Mouse (Mus musculus) kidney, embryonic 15.5 days (tissue): ENCODE results near the gene Ispd. TPM values are rescaled to one million over a fixed set of nuclear protein-coding genes. Genes with fewer than 3 reads are reported as not detected.

Source experiments
- ATAC-seq: fragments of 200-750 bp; cut with Nextera tagmentation; replicated peaks from 2 replicates; pipeline ENCODE4 v1.8.0; 2017; ENCODE audit warnings: moderate TSS enrichment; ENCODE audit not compliant: low FRiP score
- H3K27ac ChIP-seq: fragments of 300-500 bp; sonication (generic); 2 replicates; pipeline ENCODE4 v1.5.1; 2015; ENCODE audit warnings: mild to moderate bottlenecking, inconsistent platforms
- H3K27me3 ChIP-seq: fragments of 300-500 bp; sonication (generic); 2 replicates; pipeline ENCODE4 v1.6.1; 2015; ENCODE audit warnings: inconsistent platforms
- H3K36me3 ChIP-seq: fragments of 300-500 bp; sonication (generic); 2 replicates; pipeline ENCODE4 v1.6.1; 2015; ENCODE audit warnings: inconsistent platforms
- H3K4me1 ChIP-seq: fragments of 300-500 bp; sonication (generic); 2 replicates; pipeline ENCODE4 v1.6.1; 2015; ENCODE audit warnings: inconsistent platforms
- H3K4me2 ChIP-seq: fragments of 300-500 bp; sonication (generic); 2 replicates; pipeline ENCODE4 v1.6.1; 2015; ENCODE audit warnings: moderate library complexity, mild to moderate bottlenecking, inconsistent platforms
- H3K4me3 ChIP-seq: fragments of 300-500 bp; sonication (generic); replicated peaks from 2 replicates; pipeline ENCODE4 v1.5.1; 2015; ENCODE audit warnings: mild to moderate bottlenecking, inconsistent platforms
- H3K9ac ChIP-seq: fragments of 300-500 bp; sonication (generic); 2 replicates; pipeline ENCODE4 v1.6.1; 2015; ENCODE audit warnings: mild to moderate bottlenecking, inconsistent platforms
- H3K9me3 ChIP-seq: fragments of 300-500 bp; sonication (generic); replicated peaks from 2 replicates; pipeline ENCODE4 v1.6.1; 2016; ENCODE audit warnings: inconsistent platforms
- WGBS: fragments of 180-500 bp; shearing (Covaris S2); methylation state at CpG from one replicate; pipeline ENCODE4 v1.1.7; 2015; ENCODE audit warnings: mixed read lengths; 5-methylcytosine and 5-hydroxymethylcytosine counted together
- polyA plus RNA-seq: library from polyadenylated mRNA; unstranded; fragments of >200 nt; fragmentation: Nextera tagmentation; extraction: Ambion mirVana; gene quantifications from 2 replicates; pipeline ENCODE4 v1.2.1, GENCODE M21; 2015

The Ispd gene
- polyA plus RNA-seq, 1 experiment from 2014 or later, result 15.2 TPM

- WGBS, result 51% methylated on average over 4 of the region's 4 CpGs
- Histone ChIP-seq H3K9ac (no peak overlapping the region), H3K4me1 (no peaks in the 10 kb centered on the region), H3K4me3 (no peak overlapping the region), H3K36me3 (no peaks in the 10 kb centered on the region), H3K4me2 (no peak overlapping the region), H3K27me3 (no peaks in the 10 kb centered on the region), H3K9me3 (no peaks in the 10 kb centered on the region), H3K27ac (no peak overlapping the region)
- ATAC-seq, result peak; percentile 85
Observed at GRCm38 (mm10) chr12:36531421-36532072, 150.3 kb downstream of the Ispd start.

GRCm38 (mm10) chr12:36532525-36532924 is 151.3 kb downstream of the Ispd start:
- Histone ChIP-seq H3K27me3 (no peaks in the 10 kb centered on the region), H3K9ac (no peak overlapping the region), H3K4me1 (no peaks in the 10 kb centered on the region), H3K9me3 (no peaks in the 10 kb centered on the region), H3K4me2 (no peak overlapping the region), H3K4me3 (no peak overlapping the region), H3K36me3 (no peaks in the 10 kb centered on the region), H3K27ac (no peak overlapping the region)
- WGBS, result 68% methylated on average over 3 of the region's 3 CpGs
- ATAC-seq, result no peak

GRCm38 (mm10) chr12:36533160-36533900 is 152.1 kb downstream of the Ispd start:
- no peaks in the 10 kb centered on the region for H3K36me3 ChIP-seq
- H3K27me3 ChIP-seq, result no peaks in the 10 kb centered on the region
- ATAC-seq, result peak; percentile 13; the same call in 1 of the 2 replicates
- peak overlapping the region; percentile 76 for H3K27ac ChIP-seq
- H3K4me3 ChIP-seq, result no peak overlapping the region
- WGBS, result 83% methylated on average over 2 of the region's 2 CpGs
- no peaks in the 10 kb centered on the region for H3K4me1 ChIP-seq
- H3K9ac ChIP-seq, result no peak overlapping the region
- no peak overlapping the region for H3K4me2 ChIP-seq
- no peaks in the 10 kb centered on the region for H3K9me3 ChIP-seq

- no peaks in the 10 kb centered on the region for H3K27me3 ChIP-seq
- 84% methylated on average over 5 of the region's 5 CpGs for WGBS
- H3K36me3 ChIP-seq, result no peaks in the 10 kb centered on the region
- no peaks in the 10 kb centered on the region for H3K9me3 ChIP-seq
- H3K4me3 ChIP-seq, result no peak overlapping the region
- ATAC-seq, result no peak
- no peaks in the 10 kb centered on the region for H3K4me1 ChIP-seq
- no peak overlapping the region for H3K9ac ChIP-seq
- H3K27ac ChIP-seq, result no peak overlapping the region
- no peak overlapping the region for H3K4me2 ChIP-seq
Observed at GRCm38 (mm10) chr12:36534589-36534988, 153.3 kb downstream of the Ispd start.

- Histone ChIP-seq H3K27ac (no peak overlapping the region), H3K4me3 (no peak overlapping the region), H3K9ac (no peak overlapping the region), H3K4me2 (no peak overlapping the region), H3K36me3 (no peaks in the 10 kb centered on the region), H3K4me1 (no peaks in the 10 kb centered on the region), H3K9me3 (no peaks in the 10 kb centered on the region), H3K27me3 (no peaks in the 10 kb centered on the region)
- peak; percentile 66; the same call in 1 of the 2 replicates for ATAC-seq
Observed at GRCm38 (mm10) chr12:36545318-36545717, 164.1 kb downstream of the Ispd start.

GRCm38 (mm10) chr12:36549474-36549873 is 168.2 kb downstream of the Ispd start:
- Histone ChIP-seq H3K4me1 (no peaks in the 10 kb centered on the region), H3K9ac (no peak overlapping the region), H3K4me2 (no peak overlapping the region), H3K27me3 (no peaks in the 10 kb centered on the region), H3K4me3 (no peak overlapping the region), H3K36me3 (no peaks in the 10 kb centered on the region), H3K9me3 (no peaks in the 10 kb centered on the region), H3K27ac (no peak overlapping the region)
- 92% methylated on average over 9 of the region's 9 CpGs for WGBS
- ATAC-seq, result no peak

- 100% methylated on average over 1 of the region's 1 CpGs for WGBS
- Histone ChIP-seq H3K9ac (no peak overlapping the region), H3K4me1 (no peaks in the 10 kb centered on the region), H3K4me2 (no peak overlapping the region), H3K4me3 (no peak overlapping the region), H3K27me3 (no peaks in the 10 kb centered on the region), H3K9me3 (no peaks in the 10 kb centered on the region), H3K27ac (no peak overlapping the region), H3K36me3 (no peaks in the 10 kb centered on the region)
- ATAC-seq, result no peak
Observed at GRCm38 (mm10) chr12:36554697-36555096, 173.4 kb downstream of the Ispd start.

DNA sequence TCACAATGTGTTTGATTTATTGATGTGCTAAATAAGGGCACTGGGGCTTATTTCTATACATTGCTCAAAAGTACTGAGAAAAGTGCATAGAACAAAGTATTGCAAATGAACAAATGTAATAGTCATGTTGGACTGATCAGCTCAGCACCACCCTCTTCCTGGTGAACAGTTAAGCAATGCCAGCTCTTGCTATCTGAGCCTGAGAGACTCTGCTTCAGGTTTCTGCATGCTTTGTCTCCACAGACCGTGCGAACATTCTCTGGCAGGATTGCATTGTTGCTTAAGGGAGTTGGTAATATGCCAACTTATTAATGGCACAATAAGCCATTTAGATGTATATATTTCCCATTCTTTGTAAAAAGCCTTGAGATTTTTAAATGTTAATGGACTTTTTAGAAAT is 182.9 kb downstream of the Ispd start:
- no peak for ATAC-seq
- H3K36me3 ChIP-seq, result no peaks in the 10 kb centered on the region
- H3K9me3 ChIP-seq, result no peaks in the 10 kb centered on the region
- H3K4me1 ChIP-seq, result no peaks in the 10 kb centered on the region
- H3K9ac ChIP-seq, result no peak overlapping the region
- 66% methylated on average over 2 of the region's 2 CpGs for WGBS
- H3K4me2 ChIP-seq, result no peak overlapping the region
- no peak overlapping the region for H3K4me3 ChIP-seq
- no peaks in the 10 kb centered on the region for H3K27me3 ChIP-seq
- H3K27ac ChIP-seq, result no peak overlapping the region

GRCm38 (mm10) chr12:36566974-36567373 is 185.7 kb downstream of the Ispd start:
- 82% methylated on average over 1 of the region's 1 CpGs for WGBS

DNA sequence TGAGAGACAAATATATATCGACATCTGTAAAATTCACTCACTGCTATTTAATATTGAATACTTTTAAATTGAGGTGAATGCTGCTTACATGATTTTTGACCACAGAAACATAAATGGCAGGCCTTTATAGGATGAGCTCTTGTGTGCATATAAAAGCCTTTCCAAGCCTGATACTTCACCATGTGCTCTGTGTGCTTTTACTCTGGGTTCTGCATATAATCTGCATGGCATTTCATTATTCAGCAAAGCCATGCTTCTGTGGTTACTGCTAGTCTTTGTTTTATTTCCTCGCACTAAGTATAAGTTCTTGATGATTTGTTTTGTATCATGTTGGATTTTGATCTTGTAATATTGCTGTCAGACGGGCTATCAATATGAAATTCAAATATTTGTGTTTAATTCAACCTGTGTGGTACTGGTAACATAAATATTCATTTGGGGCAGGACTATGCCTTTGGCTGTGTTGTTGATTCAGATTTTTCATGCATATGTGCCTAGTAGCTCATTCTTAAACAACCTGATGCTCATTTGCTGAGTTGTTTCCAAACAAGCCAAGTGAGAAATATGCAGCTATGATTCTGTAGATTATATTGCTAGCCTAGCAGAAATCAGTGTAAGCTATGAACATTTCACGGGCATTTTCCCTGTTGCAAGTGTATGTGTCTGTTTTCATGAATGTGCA is 189.3 kb downstream of the Ispd start:
- ATAC-seq, result no peak
- Histone ChIP-seq H3K27ac (no peak overlapping the region), H3K36me3 (no peaks in the 10 kb centered on the region), H3K9me3 (no peaks in the 10 kb centered on the region), H3K4me3 (no peak overlapping the region), H3K4me2 (no peak overlapping the region), H3K9ac (no peak overlapping the region), H3K27me3 (no peaks in the 10 kb centered on the region), H3K4me1 (no peaks in the 10 kb centered on the region)
- 88% methylated on average over 4 of the region's 4 CpGs for WGBS

More at GRCm38 (mm10) chr12:36566974-36567373, 185.7 kb downstream of the Ispd start:
- no peaks in the 10 kb centered on the region for H3K9me3 ChIP-seq
- no peak overlapping the region for H3K27ac ChIP-seq
- no peak overlapping the region for H3K4me2 ChIP-seq
- no peak overlapping the region for H3K4me3 ChIP-seq
- no peaks in the 10 kb centered on the region for H3K27me3 ChIP-seq
- no peaks in the 10 kb centered on the region for H3K4me1 ChIP-seq
- H3K9ac ChIP-seq, result no peak overlapping the region
- no peaks in the 10 kb centered on the region for H3K36me3 ChIP-seq
- ATAC-seq, result no peak

DNA sequence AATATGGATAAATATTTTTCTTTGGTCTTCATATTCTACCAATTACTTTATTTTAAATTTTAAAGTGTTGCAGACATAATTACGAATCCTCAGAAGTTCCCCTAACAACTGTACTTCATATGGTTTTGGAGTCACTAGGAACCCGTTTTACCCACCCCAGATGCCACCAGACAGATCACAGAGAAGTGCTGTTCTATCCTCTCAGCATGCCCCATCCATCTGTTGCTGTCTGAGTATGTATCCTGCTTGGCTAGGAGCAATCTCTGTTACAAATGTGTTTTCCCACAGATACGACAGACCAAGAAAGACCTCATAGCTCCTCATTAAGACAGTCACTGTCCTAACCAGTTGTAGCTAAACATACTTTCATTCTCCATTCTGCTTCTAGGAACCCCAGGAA is 203.6 kb downstream of the Ispd start:
- no peak for ATAC-seq
- no peak overlapping the region for H3K9ac ChIP-seq
- no peak overlapping the region for H3K4me2 ChIP-seq
- H3K4me3 ChIP-seq, result no peak overlapping the region
- no peaks in the 10 kb centered on the region for H3K9me3 ChIP-seq
- H3K4me1 ChIP-seq, result no peaks in the 10 kb centered on the region
- no peaks in the 10 kb centered on the region for H3K27me3 ChIP-seq
- H3K36me3 ChIP-seq, result no peaks in the 10 kb centered on the region
- H3K27ac ChIP-seq, result no peak overlapping the region
- WGBS, result 76% methylated on average over 3 of the region's 3 CpGs

DNA sequence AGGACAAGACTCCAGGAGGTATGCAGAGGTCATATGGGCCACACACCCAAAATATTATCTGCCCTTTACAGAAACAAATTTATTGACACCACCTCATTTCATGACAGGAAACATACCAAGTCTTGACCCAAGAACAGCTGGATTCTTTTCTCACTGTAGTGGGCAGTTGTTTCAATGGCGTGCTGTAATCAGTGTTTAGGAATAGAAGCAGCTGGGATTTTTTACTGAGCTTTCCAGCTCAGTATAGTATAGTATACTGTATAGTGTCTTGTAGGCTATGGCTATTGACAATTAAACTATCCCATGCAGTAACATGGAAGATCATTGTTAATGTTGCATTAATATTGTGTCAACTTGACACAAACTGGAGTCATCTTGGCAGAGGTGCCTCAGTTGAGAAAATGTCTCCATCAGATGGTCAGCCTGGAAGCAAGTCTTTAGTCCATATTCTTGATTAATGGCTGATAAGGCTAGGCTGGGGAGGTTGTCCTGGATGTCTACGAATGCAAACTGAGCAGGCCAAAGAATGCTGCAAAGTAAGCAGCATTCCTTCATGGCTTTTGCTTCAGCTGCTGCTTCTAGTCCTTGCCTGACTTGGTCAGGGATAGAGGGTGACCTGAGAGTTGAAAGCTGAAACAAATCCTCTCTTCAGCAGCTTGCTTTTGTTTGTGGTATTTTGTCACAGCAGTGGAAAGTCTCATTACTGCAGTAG is 216.4 kb downstream of the Ispd start:
- no peak overlapping the region for H3K9ac ChIP-seq
- peak overlapping the region; percentile 37; the same call in 1 of the 2 replicates for H3K27ac ChIP-seq
- H3K9me3 ChIP-seq, result no peaks in the 10 kb centered on the region
- no peaks in the 10 kb centered on the region for H3K4me1 ChIP-seq
- H3K4me2 ChIP-seq, result no peak overlapping the region
- no peaks in the 10 kb centered on the region for H3K27me3 ChIP-seq
- H3K4me3 ChIP-seq, result no peak overlapping the region
- 47% methylated on average over 2 of the region's 2 CpGs for WGBS
- no peaks in the 10 kb centered on the region for H3K36me3 ChIP-seq
- peak; percentile 33; the same call in 1 of the 2 replicates for ATAC-seq
